Mouse (Mus musculus) embryonic facial prominence, embryonic 11.5 days (tissue): ENCODE results near the gene Lilrb4a. TPM values are rescaled to one million over a fixed set of nuclear protein-coding genes. Genes with fewer than 3 reads are reported as not detected.

Source experiments
- ATAC-seq: fragments of 200-750 bp; cut with Nextera tagmentation; replicated peaks from 2 replicates; pipeline ENCODE4 v1.8.0; 2017; ENCODE audit warnings: low read depth; ENCODE audit not compliant: insufficient number of reproducible peaks, low FRiP score, low TSS enrichment
- DNase-seq: peaks from one replicate; pipeline ENCODE4 v3.0.0-alpha.2; 2015; ENCODE audit warnings: low spot score
- H3K27ac ChIP-seq: fragments of 300-500 bp; sonication (generic); replicated peaks from 2 replicates; pipeline ENCODE4 v1.5.1; 2014; ENCODE audit warnings: mild to moderate bottlenecking, low read depth, low read length, control low read depth
- H3K27me3 ChIP-seq: fragments of 300-500 bp; sonication (generic); 2 replicates; pipeline ENCODE4 v1.6.1; 2014; ENCODE audit warnings: mild to moderate bottlenecking, low read length, moderate library complexity, mixed read lengths; ENCODE audit not compliant: control insufficient read depth, insufficient read depth
- H3K36me3 ChIP-seq: fragments of 300-500 bp; sonication (generic); replicated peaks from 2 replicates; pipeline ENCODE4 v1.6.1; 2014; ENCODE audit warnings: low read depth, mild to moderate bottlenecking, low read length, moderate library complexity, mixed read lengths; ENCODE audit not compliant: control insufficient read depth, insufficient read depth
- H3K4me1 ChIP-seq: fragments of 300-500 bp; sonication (generic); 2 replicates; pipeline ENCODE4 v1.6.1; 2014; ENCODE audit warnings: low read length, mixed read lengths; ENCODE audit not compliant: control insufficient read depth, insufficient read depth
- H3K4me2 ChIP-seq: fragments of 300-500 bp; sonication (generic); 2 replicates; pipeline ENCODE4 v1.6.1; 2014; ENCODE audit warnings: low read depth, mild to moderate bottlenecking, control low read depth, low read length, moderate library complexity
- H3K4me3 ChIP-seq: fragments of 300-500 bp; sonication (generic); 2 replicates; pipeline ENCODE4 v1.5.1; 2014; ENCODE audit warnings: low read depth, low read length, control low read depth
- H3K9ac ChIP-seq: fragments of 300-500 bp; sonication (generic); replicated peaks from 2 replicates; pipeline ENCODE4 v1.6.1; 2014; ENCODE audit warnings: mild to moderate bottlenecking, control low read depth, low read length
- H3K9me3 ChIP-seq: fragments of 300-500 bp; sonication (generic); replicated peaks from 2 replicates; pipeline ENCODE4 v1.6.1; 2016; ENCODE audit warnings: mild to moderate bottlenecking, low read length, inconsistent platforms, mixed read lengths; ENCODE audit not compliant: control insufficient read depth
- WGBS: fragments of 180-500 bp; shearing (Covaris S2); extraction: QIAGEN DNeasy Blood & Tissue Kit; methylation state at CpG from one replicate; pipeline ENCODE4 v1.1.7; 2014; 5-methylcytosine and 5-hydroxymethylcytosine counted together
- polyA plus RNA-seq: library from polyadenylated mRNA; unstranded; fragments of >200 nt; fragmentation: Nextera tagmentation; extraction: Ambion mirVana; gene quantifications from 2 replicates; pipeline ENCODE4 v1.2.1, GENCODE M21; 2014

The Lilrb4a gene
- polyA plus RNA-seq, 1 experiment from 2014 or later = 1.1 TPM

GRCm38 (mm10) chr10:51520021-51520420 lies 29.3 kb downstream of the Lilrb4a start:
- Histone ChIP-seq H3K4me1 (no peaks in the 10 kb centered on the region), H3K4me3 (no peak overlapping the region), H3K9ac (no peak overlapping the region), H3K27ac (no peak overlapping the region), H3K9me3 (no peaks in the 10 kb centered on the region), H3K27me3 (no peaks in the 10 kb centered on the region), H3K4me2 (no peak overlapping the region), H3K36me3 (no peaks in the 10 kb centered on the region)
- DNase-seq (no peak), ATAC-seq (no peak)

DNA sequence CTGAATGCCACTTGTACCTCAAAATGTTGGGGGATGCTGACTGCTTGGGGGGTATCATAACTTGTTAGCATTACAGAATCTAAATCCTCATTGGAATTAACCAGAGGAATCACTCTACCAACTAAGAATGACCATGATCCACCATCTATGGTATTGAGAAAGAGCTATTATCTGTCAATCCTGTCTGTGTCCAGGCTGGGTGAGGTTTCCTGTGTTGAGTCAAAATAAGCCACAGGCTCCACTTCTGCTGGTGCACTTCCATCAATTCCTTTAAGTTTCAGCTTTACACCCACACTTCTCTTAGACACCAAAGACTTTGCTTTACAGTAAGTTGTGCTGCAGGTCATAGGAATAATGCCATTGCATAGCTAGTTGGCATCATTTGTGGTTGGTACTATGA lies 30.7 kb downstream of the Lilrb4a start:
- ATAC-seq (no peak), DNase-seq (no peak)
- H3K9me3 ChIP-seq = no peaks in the 10 kb centered on the region
- no peaks in the 10 kb centered on the region for H3K36me3 ChIP-seq
- no peaks in the 10 kb centered on the region for H3K4me1 ChIP-seq
- no peak overlapping the region for H3K9ac ChIP-seq
- no peak overlapping the region for H3K4me3 ChIP-seq
- no peaks in the 10 kb centered on the region for H3K27me3 ChIP-seq
- no peak overlapping the region for H3K27ac ChIP-seq
- no peak overlapping the region for H3K4me2 ChIP-seq

DNA sequence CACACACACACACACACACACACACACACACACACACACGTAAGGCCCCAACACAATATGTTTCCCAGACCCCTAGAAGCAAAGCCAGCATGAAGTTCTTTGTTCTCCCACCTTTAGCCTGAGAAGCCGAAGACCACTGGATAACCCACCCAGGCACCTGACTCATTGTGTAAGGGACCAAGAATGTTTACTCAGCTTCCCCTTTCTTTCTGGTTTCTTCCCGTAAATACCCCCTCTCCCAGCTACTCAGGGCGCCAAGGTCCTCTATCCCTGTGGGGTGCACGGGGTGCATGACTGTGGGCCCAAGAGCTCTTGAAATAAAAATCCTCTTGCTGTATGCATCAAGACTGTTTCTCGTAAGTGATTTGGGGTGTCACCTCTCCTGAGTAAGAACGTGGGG lies 35.3 kb downstream of the Lilrb4a start:
- Histone ChIP-seq H3K4me1 (no peaks in the 10 kb centered on the region), H3K9ac (no peak overlapping the region), H3K27ac (no peak overlapping the region), H3K27me3 (no peaks in the 10 kb centered on the region), H3K9me3 (no peaks in the 10 kb centered on the region), H3K4me2 (no peak overlapping the region), H3K4me3 (no peak overlapping the region), H3K36me3 (no peaks in the 10 kb centered on the region)
- WGBS = 77% methylated on average over 7 of the region's 7 CpGs
- DNase-seq (no peak), ATAC-seq (no peak)

- no peaks in the 10 kb centered on the region for H3K27me3 ChIP-seq
- no peak overlapping the region for H3K4me3 ChIP-seq
- no peak overlapping the region for H3K4me2 ChIP-seq
- no peak for DNase-seq
- no peaks in the 10 kb centered on the region for H3K36me3 ChIP-seq
- H3K9me3 ChIP-seq = no peaks in the 10 kb centered on the region
- H3K27ac ChIP-seq = no peak overlapping the region
- H3K9ac ChIP-seq = no peak overlapping the region
- no peaks in the 10 kb centered on the region for H3K4me1 ChIP-seq
- ATAC-seq = no peak
- WGBS = 75% methylated on average over 4 of the region's 4 CpGs
These were observed 35.9 kb downstream of the Lilrb4a start for GRCm38 (mm10) chr10:51526633-51527032.

DNA sequence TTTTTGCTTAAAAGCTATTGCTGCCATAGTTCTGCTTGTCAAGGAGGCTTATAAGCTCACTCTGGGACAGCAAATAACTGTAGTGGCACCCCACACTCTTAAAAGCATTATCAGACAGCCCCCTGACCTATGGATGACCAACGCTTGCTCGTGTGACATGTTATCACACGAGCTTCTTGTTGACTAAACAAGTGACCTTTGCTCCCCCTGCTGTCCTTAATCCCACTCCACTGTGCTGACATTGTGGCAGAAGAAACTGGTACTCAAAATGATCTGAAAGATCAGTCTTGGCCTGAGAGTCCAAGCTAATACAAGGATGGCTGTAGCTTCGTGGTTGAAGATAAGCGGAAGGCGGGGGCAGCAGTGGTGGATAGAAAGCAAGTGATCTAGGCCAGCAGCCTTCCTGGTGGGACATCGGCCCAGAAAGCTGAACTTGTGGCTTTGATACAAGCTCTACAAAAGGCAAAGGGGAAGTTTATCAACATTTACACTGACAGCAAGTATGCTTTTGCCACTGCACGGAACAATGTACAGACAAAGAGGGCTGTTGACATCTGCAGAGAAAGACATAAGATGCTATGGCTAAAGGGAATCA lies 38.2 kb downstream of the Lilrb4a start:
- Histone ChIP-seq H3K27ac (no peak overlapping the region), H3K9me3 (no peaks in the 10 kb centered on the region), H3K4me3 (no peak overlapping the region), H3K4me1 (no peaks in the 10 kb centered on the region), H3K4me2 (no peak overlapping the region), H3K27me3 (no peaks in the 10 kb centered on the region), H3K36me3 (no peaks in the 10 kb centered on the region), H3K9ac (no peak overlapping the region)
- DNase-seq = no peak
- ATAC-seq = no peak
- WGBS = 65% methylated on average over 8 of the region's 8 CpGs

DNA sequence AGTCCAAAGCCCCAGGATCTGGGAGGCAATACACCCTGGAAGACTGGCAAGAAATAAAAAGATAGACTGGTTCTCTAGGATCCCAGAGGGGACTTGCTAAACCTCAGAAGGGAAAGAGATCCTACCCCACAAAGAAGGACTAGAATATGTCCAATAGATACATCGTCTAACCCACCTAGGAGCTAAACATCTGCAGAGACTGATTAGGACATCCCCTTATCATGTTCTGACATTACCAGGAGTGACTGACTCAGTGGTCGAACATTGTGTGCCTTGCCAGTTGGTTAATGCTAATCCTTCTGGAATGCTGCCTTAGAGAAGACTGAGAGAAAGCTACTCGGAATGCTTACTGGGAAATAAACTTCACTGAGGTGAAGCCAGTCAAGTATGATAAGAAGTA lies 38.7 kb downstream of the Lilrb4a start:
- H3K27ac ChIP-seq = no peak overlapping the region
- ATAC-seq = no peak
- no peaks in the 10 kb centered on the region for H3K4me1 ChIP-seq
- H3K9ac ChIP-seq = no peak overlapping the region
- no peak for DNase-seq
- no peak overlapping the region for H3K4me2 ChIP-seq
- no peak overlapping the region for H3K4me3 ChIP-seq
- no peaks in the 10 kb centered on the region for H3K36me3 ChIP-seq
- H3K27me3 ChIP-seq = no peaks in the 10 kb centered on the region
- H3K9me3 ChIP-seq = no peaks in the 10 kb centered on the region
- WGBS = 70% methylated on average over 3 of the region's 3 CpGs

DNA sequence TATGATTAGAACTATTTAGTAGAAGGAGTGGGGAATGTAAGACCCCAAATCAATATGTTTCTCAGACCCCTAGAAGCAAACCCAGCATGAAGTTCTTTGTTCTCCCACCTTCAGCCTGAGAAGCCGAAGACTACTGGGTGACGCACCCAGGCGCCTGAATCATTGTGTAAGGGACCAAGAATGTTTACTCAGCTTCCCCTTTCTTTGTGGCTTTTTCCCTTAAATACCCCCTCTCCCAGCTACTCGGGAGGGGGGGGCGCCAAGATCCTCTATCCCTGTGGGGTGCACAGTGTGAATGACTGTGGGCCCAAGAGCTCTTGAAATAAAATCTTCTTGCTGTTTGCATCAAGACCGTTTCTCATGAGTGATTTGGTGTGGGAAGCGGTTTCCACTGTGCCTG lies 40.1 kb downstream of the Lilrb4a start:
- no peak for DNase-seq
- Histone ChIP-seq H3K36me3 (no peaks in the 10 kb centered on the region), H3K4me2 (no peak overlapping the region), H3K9ac (no peak overlapping the region), H3K27ac (no peak overlapping the region), H3K27me3 (no peaks in the 10 kb centered on the region), H3K9me3 (no peaks in the 10 kb centered on the region), H3K4me1 (no peaks in the 10 kb centered on the region), H3K4me3 (no peak overlapping the region)
- 88% methylated on average over 7 of the region's 7 CpGs for WGBS
- ATAC-seq = no peak
